Mouse (Mus musculus) erythroblast, embryonic 14.5 days (primary cell): Measurements from ENCODE around the gene Palm. TPM values are rescaled to one million over a fixed set of nuclear protein-coding genes. Genes with fewer than 3 reads are reported as not detected.

Experiments used
- H3K27me3 ChIP-seq: 2 replicates; pipeline ENCODE4 v1.6.1; 2012; ENCODE audit warnings: inconsistent platforms; ENCODE audit not compliant: control insufficient read depth
- H3K36me3 ChIP-seq: 2 replicates; pipeline ENCODE4 v1.6.1; 2012; ENCODE audit warnings: mild to moderate bottlenecking, inconsistent platforms; ENCODE audit not compliant: control insufficient read depth
- H3K4me1 ChIP-seq: 2 replicates; pipeline ENCODE4 v1.6.1; 2012; ENCODE audit warnings: inconsistent platforms; ENCODE audit not compliant: control insufficient read depth
- H3K4me3 ChIP-seq: replicated peaks from 2 replicates; pipeline ENCODE3; 2012; ENCODE audit warnings: moderate library complexity, mild to moderate bottlenecking, inconsistent platforms
- H3K9me3 ChIP-seq: 2 replicates; pipeline ENCODE4 v1.6.1; 2012; ENCODE audit warnings: low read length, inconsistent platforms, mixed read lengths; ENCODE audit not compliant: control insufficient read depth
- GATA1 ChIP-seq: IDR thresholded peaks from 2 replicates; pipeline ENCODE4 v1.6.1; 2012; ENCODE audit warnings: low read length, inconsistent platforms, mixed read lengths
- TAL1 ChIP-seq: IDR thresholded peaks from 3 replicates; pipeline ENCODE4 v1.6.1; 2012; ENCODE audit warnings: low read length, inconsistent platforms, mixed read lengths
- polyA plus RNA-seq: library from polyadenylated mRNA; stranded (reverse); fragments of >175 nt; gene quantifications from 2 replicates; pipeline ENCODE4 v1.2.3, GENCODE M21; 2012

The Palm gene
- polyA plus RNA-seq, 1 experiment = 0.52 TPM

DNA sequence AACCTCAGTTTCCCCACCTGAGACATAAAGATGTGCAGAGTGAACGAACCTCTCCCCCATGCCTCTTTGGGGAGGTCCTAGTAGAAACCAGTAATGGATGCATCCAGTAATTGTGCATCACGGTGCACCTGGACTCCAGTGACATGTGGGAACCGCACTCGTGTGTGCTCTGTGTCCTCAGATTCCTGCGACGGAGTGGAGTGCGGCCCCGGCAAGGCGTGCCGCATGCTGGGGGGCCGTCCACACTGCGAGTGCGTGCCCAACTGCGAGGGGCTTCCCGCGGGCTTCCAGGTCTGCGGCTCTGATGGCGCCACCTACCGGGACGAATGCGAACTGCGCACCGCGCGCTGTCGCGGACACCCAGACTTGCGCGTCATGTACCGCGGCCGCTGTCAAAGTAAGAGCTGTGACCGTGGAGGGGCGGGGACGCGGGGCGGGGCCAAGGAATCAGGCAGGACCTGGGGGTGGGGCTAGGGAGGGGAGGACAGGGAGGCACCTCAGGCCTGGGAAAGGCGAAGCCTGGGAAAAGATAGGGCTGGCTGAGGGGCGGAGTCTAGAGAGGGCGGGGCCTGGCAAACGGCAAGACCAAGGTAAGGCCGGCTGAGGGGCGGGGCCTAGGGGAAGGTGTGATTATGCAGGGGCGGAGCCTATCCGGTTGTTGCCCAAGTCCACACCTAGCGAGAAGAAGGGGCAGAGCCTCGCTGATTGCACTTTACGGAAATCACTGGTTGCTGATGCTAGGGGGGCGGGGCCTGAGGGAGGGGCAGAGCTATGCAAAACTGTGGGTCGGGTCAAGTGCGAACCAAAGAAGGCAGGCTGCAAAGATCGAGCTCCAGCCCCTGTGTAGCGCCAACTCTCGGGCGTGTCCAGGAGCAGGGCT lies 13.3 kb upstream of the Palm start:
- TF ChIP-seq TAL1 = no peak
- TF ChIP-seq GATA1 = no peak
- H3K4me3 ChIP-seq = peak overlapping the region; percentile 54
- H3K9me3 ChIP-seq = peaks cover 10% of the 10 kb centered on the region
- peaks cover 27% of the 10 kb centered on the region for H3K4me1 ChIP-seq
- H3K36me3 ChIP-seq = no peaks in the 10 kb centered on the region
- H3K27me3 ChIP-seq = peaks cover 60% of the 10 kb centered on the region

DNA sequence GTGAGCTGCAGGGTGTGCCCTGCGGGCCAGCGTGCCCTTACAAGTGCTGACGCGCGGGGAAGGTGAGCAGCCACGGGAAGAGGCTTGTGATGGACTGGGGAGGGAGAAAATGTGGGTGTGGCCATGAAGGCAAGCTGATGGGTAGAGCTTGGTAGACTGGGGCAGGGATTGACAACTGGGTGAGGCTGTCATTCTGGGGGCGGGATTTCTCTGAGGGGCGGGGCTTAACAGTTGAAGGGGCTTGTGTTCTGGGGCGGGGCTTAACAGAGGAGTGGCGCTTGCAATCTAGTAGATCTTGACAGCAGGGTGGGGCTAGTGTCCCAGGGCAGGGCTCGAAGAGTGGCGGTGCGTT lies 12.7 kb upstream of the Palm start:
- H3K27me3 ChIP-seq = peaks cover 60% of the 10 kb centered on the region

DNA sequence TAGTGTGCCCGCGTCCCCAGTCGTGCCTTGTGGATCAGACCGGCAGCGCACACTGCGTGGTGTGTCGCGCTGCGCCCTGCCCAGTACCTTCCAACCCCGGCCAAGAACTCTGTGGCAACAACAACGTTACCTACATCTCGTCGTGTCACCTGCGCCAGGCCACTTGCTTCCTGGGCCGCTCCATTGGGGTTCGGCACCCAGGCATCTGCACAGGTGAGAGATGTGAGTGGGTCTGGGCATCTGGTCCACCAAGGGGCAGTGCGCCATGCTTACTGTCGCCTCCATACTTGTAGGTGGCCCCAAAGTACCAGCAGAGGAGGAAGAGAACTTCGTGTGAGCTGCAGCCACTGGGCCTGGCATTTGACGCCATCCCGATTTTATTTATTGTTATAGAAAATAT lies 12.2 kb upstream of the Palm start:
- peaks cover 58% of the 10 kb centered on the region for H3K27me3 ChIP-seq
- no peaks in the 10 kb centered on the region for H3K36me3 ChIP-seq
- H3K9me3 ChIP-seq = peaks cover 5% of the 10 kb centered on the region; the same call in 1 of the 2 replicates
- peak overlapping the region; percentile 54 for H3K4me3 ChIP-seq
- peaks cover 27% of the 10 kb centered on the region for H3K4me1 ChIP-seq
- no peak for TF ChIP-seq GATA1
- TF ChIP-seq TAL1 = no peak

More for the DNA sequence above, 12.7 kb upstream of the Palm start:
- H3K9me3 ChIP-seq = peaks cover 5% of the 10 kb centered on the region; the same call in 1 of the 2 replicates
- H3K4me1 ChIP-seq = peaks cover 27% of the 10 kb centered on the region
- no peaks in the 10 kb centered on the region for H3K36me3 ChIP-seq
- peak overlapping the region; percentile 54 for H3K4me3 ChIP-seq
- TF ChIP-seq GATA1 (no peak), TAL1 (no peak)

DNA sequence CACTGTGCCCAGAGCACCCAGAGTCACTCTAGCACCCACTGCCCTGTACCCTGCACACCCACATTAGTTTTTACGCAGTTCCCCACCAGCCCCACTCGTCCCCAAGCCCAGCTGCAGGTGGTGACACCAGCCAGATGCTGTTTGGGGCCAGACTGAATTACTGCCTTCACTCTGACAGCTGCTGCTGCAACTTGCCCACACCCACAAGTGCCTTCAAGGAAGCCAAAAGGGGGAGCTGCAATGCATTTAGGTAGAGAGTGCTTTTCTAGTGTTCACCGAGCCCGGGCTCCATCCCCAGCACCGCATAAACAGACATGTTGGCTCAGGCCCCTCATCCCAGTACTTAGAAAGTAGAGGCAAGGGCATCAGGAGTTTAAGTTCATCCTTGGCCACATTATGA lies 11.4 kb upstream of the Palm start:
- Histone ChIP-seq H3K4me3 (no peak overlapping the region), H3K36me3 (no peaks in the 10 kb centered on the region), H3K9me3 (peaks cover 5% of the 10 kb centered on the region; the same call in 1 of the 2 replicates), H3K4me1 (peaks cover 27% of the 10 kb centered on the region), H3K27me3 (peaks cover 50% of the 10 kb centered on the region)
- TF ChIP-seq GATA1 (no peak), TAL1 (no peak)

DNA sequence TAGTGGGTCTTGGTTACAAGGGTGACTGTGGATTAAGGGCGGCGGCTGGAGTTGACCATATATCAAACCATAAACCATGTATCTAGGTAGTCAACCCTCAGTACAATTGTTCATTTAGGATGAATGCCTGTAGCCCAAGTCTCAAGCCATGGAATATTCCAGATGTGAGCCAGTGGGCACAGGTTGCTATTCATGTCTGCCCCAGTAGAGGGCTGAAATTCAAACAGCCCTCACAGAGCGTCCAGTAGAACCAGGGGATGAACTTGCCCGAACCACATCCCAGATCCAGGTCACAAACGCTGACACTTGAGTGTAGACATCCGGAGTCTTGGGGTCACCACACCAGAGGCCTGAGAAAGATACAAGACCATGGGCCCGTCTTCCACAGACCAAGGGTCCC lies 10.3 kb upstream of the Palm start:
- H3K4me3 ChIP-seq = no peak overlapping the region
- H3K36me3 ChIP-seq = no peaks in the 10 kb centered on the region
- TF ChIP-seq TAL1 (no peak), GATA1 (no peak)
- peaks cover 24% of the 10 kb centered on the region for H3K4me1 ChIP-seq
- peaks cover 5% of the 10 kb centered on the region; the same call in 1 of the 2 replicates for H3K9me3 ChIP-seq
- peaks cover 39% of the 10 kb centered on the region for H3K27me3 ChIP-seq

DNA sequence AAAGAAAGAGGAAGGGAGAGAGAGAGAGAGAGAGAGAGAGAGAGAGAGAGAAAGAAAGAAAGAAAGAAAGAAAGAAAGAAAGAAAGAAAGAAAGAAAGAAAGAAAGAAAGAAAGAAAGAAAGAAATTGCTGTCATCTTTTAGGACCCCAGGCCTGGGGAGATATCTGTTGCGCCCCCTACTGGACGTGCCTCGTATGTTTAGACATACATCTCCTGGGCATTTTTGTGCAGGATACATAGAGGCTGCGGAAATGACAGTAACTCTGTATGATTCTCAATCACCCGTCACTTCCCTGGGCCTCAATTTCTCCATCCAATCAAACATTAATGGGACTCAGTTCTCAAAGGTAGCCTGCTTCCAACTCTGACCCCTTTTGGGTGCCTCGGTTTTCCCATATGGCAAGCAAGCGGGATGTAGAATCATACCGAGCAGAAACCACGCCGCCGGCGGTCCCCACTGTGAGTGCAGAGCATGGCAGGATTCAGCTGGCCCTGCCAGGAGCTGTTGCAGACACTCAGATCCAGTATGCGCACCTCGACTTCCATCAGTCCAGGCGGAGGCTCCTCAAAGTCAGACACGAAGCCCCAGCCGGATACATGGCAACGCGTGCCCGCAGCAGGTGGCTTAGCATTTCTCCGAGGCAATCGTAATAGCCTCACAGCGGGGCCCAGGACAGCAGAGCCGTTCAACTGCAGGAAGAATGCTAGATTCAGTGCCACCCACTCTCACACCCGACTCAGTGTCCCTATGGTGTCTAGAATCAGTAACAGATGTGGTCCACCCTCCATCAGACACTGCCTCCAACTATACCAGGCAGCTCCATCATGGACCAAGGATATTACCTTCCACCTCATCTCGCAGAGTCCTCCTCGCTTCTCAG lies 9.2 kb upstream of the Palm start:
- peaks cover 24% of the 10 kb centered on the region for H3K4me1 ChIP-seq
- H3K27me3 ChIP-seq = peaks cover 28% of the 10 kb centered on the region
- TF ChIP-seq TAL1 (no peak), GATA1 (no peak)
- no peak overlapping the region for H3K4me3 ChIP-seq
- H3K36me3 ChIP-seq = no peaks in the 10 kb centered on the region
- peaks cover 5% of the 10 kb centered on the region; the same call in 1 of the 2 replicates for H3K9me3 ChIP-seq

DNA sequence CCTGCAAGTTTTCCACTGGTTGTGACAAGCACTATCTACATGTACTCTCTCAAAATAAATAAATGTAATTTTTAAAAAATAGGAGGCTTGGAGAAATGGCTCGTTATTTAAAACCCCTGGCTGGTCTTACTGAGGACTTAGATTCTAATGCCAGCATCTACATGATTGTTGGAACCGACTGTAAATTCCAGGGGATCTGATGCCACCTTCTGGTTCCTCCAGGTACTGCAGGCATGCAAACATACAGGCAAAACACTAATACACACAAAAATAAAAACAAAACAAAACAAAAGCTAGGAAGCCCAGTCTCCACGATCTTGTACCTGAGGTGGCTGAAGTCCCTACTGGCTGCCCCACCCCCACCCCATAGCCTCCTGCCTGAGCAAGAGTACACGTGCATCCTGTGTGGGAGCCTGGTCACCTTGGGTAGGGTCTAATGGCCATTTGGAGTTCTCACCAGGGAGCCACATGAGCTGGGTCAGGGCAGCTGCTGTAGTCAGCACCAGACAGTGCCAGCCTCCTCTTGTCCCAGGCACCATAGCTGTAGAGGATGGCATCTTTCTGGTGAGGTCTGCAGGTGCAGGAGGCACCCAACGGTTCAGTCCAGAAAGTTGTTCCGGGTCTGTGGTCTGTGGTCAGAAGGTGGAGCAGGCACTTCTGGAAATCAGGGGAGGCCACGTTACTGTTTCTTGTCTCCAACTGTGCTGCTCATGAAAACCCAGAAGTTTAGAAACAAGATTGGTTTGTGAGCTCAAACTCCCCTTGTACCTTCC lies 4.8 kb upstream of the Palm start:
- Histone ChIP-seq H3K9me3 (no peaks in the 10 kb centered on the region), H3K27me3 (peaks cover 16% of the 10 kb centered on the region), H3K4me1 (peaks cover 7% of the 10 kb centered on the region), H3K4me3 (no peak overlapping the region), H3K36me3 (no peaks in the 10 kb centered on the region)
- no peak for TF ChIP-seq GATA1
- no peak for TF ChIP-seq TAL1

DNA sequence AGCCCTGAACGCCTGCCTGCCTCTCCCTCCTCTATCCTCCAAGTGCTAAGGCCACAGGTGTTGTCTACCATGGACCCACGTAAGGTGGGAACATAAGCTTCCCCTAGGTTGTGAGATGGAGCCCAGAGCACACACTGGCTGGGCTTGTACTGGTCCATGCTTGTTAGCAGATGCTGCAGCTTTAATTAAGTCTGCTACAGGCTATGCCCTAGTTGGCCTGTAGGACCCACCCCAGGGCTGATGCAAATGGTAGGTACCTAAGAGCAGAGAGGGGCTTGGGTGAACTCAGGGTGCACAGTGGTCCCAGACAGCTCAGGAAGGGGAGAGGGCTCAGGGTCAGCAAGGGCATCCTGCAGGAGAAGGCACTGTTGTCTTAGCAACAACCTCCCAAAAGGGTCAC lies 3.8 kb upstream of the Palm start:
- Histone ChIP-seq H3K9me3 (no peaks in the 10 kb centered on the region), H3K27me3 (peaks cover 22% of the 10 kb centered on the region), H3K36me3 (no peaks in the 10 kb centered on the region), H3K4me3 (no peak overlapping the region), H3K4me1 (peaks cover 16% of the 10 kb centered on the region)
- TF ChIP-seq GATA1 = no peak
- no peak for TF ChIP-seq TAL1
